Mouse (Mus musculus): ENCODE results near the gene Ces1f. TPM values are rescaled to one million over a fixed set of nuclear protein-coding genes. Genes with fewer than 3 reads are reported as not detected.

Ces1f gene
- polyA plus RNA-seq (2012; fragmentation: generic; extraction: Trizol): not detected

- Histone ChIP-seq H3K36me3 (ENCODE audit: control insufficient read depth, insufficient read depth) (no peaks in the 10 kb centered on the region), H3K79me2 (ENCODE audit: control insufficient read depth, insufficient read depth) (no peaks in the 10 kb centered on the region), H3ac (ENCODE audit: control insufficient read depth, insufficient read length) (no peak within 1 kb of the TSS), H3K4me3 (no peak within 1 kb of the TSS), H3K4me2 (ENCODE audit: low read depth) (no peak within 1 kb of the TSS), H3K27me3 (ENCODE audit: control insufficient read depth, insufficient read depth, insufficient read length) (no peaks in the 10 kb centered on the region)
- no peak for TF ChIP-seq MYOG (IDR thresholded peaks at IDR 0.05; ENCODE audit: control insufficient read depth in 1 of 3, insufficient read depth in 1 of 3, insufficient read length in 2 of 3, low read depth in 2 of 3)
- TF ChIP-seq SRF (IDR thresholded peaks at IDR 0.05; ENCODE audit: control insufficient read depth, insufficient read length, low read depth): no peak
- no peak for TF ChIP-seq POLR2A (IDR thresholded peaks at IDR 0.05; ENCODE audit: insufficient read length, low read depth)
- no peak for TF ChIP-seq MYOD1 (IDR thresholded peaks at IDR 0.05; ENCODE audit: control insufficient read depth in 1 of 3, insufficient read length in 2 of 3, low read depth in 2 of 3)
- no peak for TF ChIP-seq TCF3 (IDR thresholded peaks at IDR 0.05; ENCODE audit: insufficient read length, low read depth)
- no peak for TF ChIP-seq REST (IDR thresholded peaks at IDR 0.05; ENCODE audit: insufficient read depth, insufficient read length)
- no peak for TF ChIP-seq POLR2AphosphoS2 (IDR thresholded peaks at IDR 0.05; ENCODE audit: insufficient read length, low read depth)
- TF ChIP-seq TCF12 (IDR thresholded peaks at IDR 0.05; ENCODE audit: insufficient read depth, poor library complexity, severe bottlenecking): no peak
- TF ChIP-seq MAX (IDR thresholded peaks at IDR 0.05; ENCODE audit: low read depth): no peak
Observed at GRCm38 (mm10) chr8:93279556-93279955, at the start of gene Ces1f. Ces1f (minus strand) TSS chr8:93279747.

- Histone ChIP-seq H3K4me3 (no peak overlapping the region), H3K4me2 (ENCODE audit: low read depth) (no peak overlapping the region), H3K79me2 (ENCODE audit: control insufficient read depth, insufficient read depth) (no peaks in the 10 kb centered on the region), H3K27me3 (ENCODE audit: control insufficient read depth, insufficient read depth, insufficient read length) (no peaks in the 10 kb centered on the region), H3ac (ENCODE audit: control insufficient read depth, insufficient read length) (no peak overlapping the region), H3K36me3 (ENCODE audit: control insufficient read depth, insufficient read depth) (no peaks in the 10 kb centered on the region)
- no peak for TF ChIP-seq MAX (IDR thresholded peaks at IDR 0.05; ENCODE audit: low read depth)
- TF ChIP-seq E2F4 (IDR thresholded peaks at IDR 0.05; ENCODE audit: insufficient read depth): no peak
- TF ChIP-seq POLR2AphosphoS2 (IDR thresholded peaks at IDR 0.05; ENCODE audit: insufficient read length, low read depth): no peak
- TF ChIP-seq MYOG (IDR thresholded peaks at IDR 0.05; ENCODE audit: control insufficient read depth in 1 of 3, insufficient read depth in 1 of 3, insufficient read length in 2 of 3, low read depth in 2 of 3): no peak
- no peak for TF ChIP-seq CEBPB (IDR thresholded peaks at IDR 0.05; ENCODE audit: insufficient read depth, poor library complexity, severe bottlenecking)
- no peak for TF ChIP-seq SRF (IDR thresholded peaks at IDR 0.05; ENCODE audit: control insufficient read depth, insufficient read length, low read depth)
- no peak for TF ChIP-seq MYOD1 (IDR thresholded peaks at IDR 0.05; ENCODE audit: control insufficient read depth in 1 of 3, insufficient read length in 2 of 3, low read depth in 2 of 3)
- no peak for TF ChIP-seq POLR2A (IDR thresholded peaks at IDR 0.05; ENCODE audit: insufficient read length, low read depth)
- no peak for TF ChIP-seq TCF3 (IDR thresholded peaks at IDR 0.05; ENCODE audit: insufficient read length, low read depth)
- TF ChIP-seq TCF12 (IDR thresholded peaks at IDR 0.05; ENCODE audit: insufficient read depth, poor library complexity, severe bottlenecking): no peak
- no peak for TF ChIP-seq USF1 (IDR thresholded peaks at IDR 0.05; ENCODE audit: low read depth)
- no peak for TF ChIP-seq REST (IDR thresholded peaks at IDR 0.05; ENCODE audit: insufficient read depth, insufficient read length)
Observed at GRCm38 (mm10) chr8:93325123-93325522, 45.6 kb upstream of the Ces1f start.

GRCm38 (mm10) chr8:93317031-93317430 lies 37.5 kb upstream of the Ces1f start:
- H3K36me3 ChIP-seq (ENCODE audit: control insufficient read depth, insufficient read depth): no peaks in the 10 kb centered on the region
- no peak overlapping the region for H3K4me3 ChIP-seq
- H3K4me2 ChIP-seq (ENCODE audit: low read depth): no peak overlapping the region
- TF ChIP-seq CEBPB (IDR thresholded peaks at IDR 0.05; ENCODE audit: insufficient read depth, poor library complexity, severe bottlenecking): no peak
- TF ChIP-seq SRF (IDR thresholded peaks at IDR 0.05; ENCODE audit: control insufficient read depth, insufficient read length, low read depth): no peak
- TF ChIP-seq E2F4 (IDR thresholded peaks at IDR 0.05; ENCODE audit: insufficient read depth): no peak
- no peak for TF ChIP-seq USF1 (IDR thresholded peaks at IDR 0.05; ENCODE audit: low read depth)
- no peak for TF ChIP-seq TCF12 (IDR thresholded peaks at IDR 0.05; ENCODE audit: insufficient read depth, poor library complexity, severe bottlenecking)
- TF ChIP-seq MYOG (IDR thresholded peaks at IDR 0.05; ENCODE audit: control insufficient read depth in 1 of 3, insufficient read depth in 1 of 3, insufficient read length in 2 of 3, low read depth in 2 of 3): no peak
- no peak for TF ChIP-seq POLR2AphosphoS2 (IDR thresholded peaks at IDR 0.05; ENCODE audit: insufficient read length, low read depth)
- no peak for TF ChIP-seq REST (IDR thresholded peaks at IDR 0.05; ENCODE audit: insufficient read depth, insufficient read length)
- TF ChIP-seq POLR2A (IDR thresholded peaks at IDR 0.05; ENCODE audit: insufficient read length, low read depth): no peak
- TF ChIP-seq TCF3 (IDR thresholded peaks at IDR 0.05; ENCODE audit: insufficient read length, low read depth): no peak
- TF ChIP-seq MYOD1 (IDR thresholded peaks at IDR 0.05; ENCODE audit: control insufficient read depth in 1 of 3, insufficient read length in 2 of 3, low read depth in 2 of 3): no peak
- TF ChIP-seq MAX (IDR thresholded peaks at IDR 0.05; ENCODE audit: low read depth): no peak
- H3ac ChIP-seq (ENCODE audit: control insufficient read depth, insufficient read length): no peak overlapping the region
- no peaks in the 10 kb centered on the region for H3K27me3 ChIP-seq (ENCODE audit: control insufficient read depth, insufficient read depth, insufficient read length)
- no peaks in the 10 kb centered on the region for H3K79me2 ChIP-seq (ENCODE audit: control insufficient read depth, insufficient read depth)

- TF ChIP-seq POLR2AphosphoS2 (IDR thresholded peaks at IDR 0.05; ENCODE audit: insufficient read length, low read depth) (no peak), E2F4 (IDR thresholded peaks at IDR 0.05; ENCODE audit: insufficient read depth) (no peak), CEBPB (IDR thresholded peaks at IDR 0.05; ENCODE audit: insufficient read depth, poor library complexity, severe bottlenecking) (no peak), MYOG (IDR thresholded peaks at IDR 0.05; ENCODE audit: control insufficient read depth in 1 of 3, insufficient read depth in 1 of 3, insufficient read length in 2 of 3, low read depth in 2 of 3) (no peak), POLR2A (IDR thresholded peaks at IDR 0.05; ENCODE audit: insufficient read length, low read depth) (no peak), USF1 (IDR thresholded peaks at IDR 0.05; ENCODE audit: low read depth) (no peak)
- no peak overlapping the region for H3K4me2 ChIP-seq (ENCODE audit: low read depth)
Observed at GRCm38 (mm10) chr8:93315557-93315956, 36.0 kb upstream of the Ces1f start.

GRCm38 (mm10) chr8:93283896-93284295 lies 4.3 kb upstream of the Ces1f start:
- Histone ChIP-seq H3K4me2 (ENCODE audit: low read depth) (no peak overlapping the region), H3K4me3 (no peak overlapping the region), H3ac (ENCODE audit: control insufficient read depth, insufficient read length) (no peak overlapping the region), H3K27me3 (ENCODE audit: control insufficient read depth, insufficient read depth, insufficient read length) (no peaks in the 10 kb centered on the region), H3K79me2 (ENCODE audit: control insufficient read depth, insufficient read depth) (no peaks in the 10 kb centered on the region), H3K36me3 (ENCODE audit: control insufficient read depth, insufficient read depth) (no peaks in the 10 kb centered on the region)
- no peak for TF ChIP-seq USF1 (IDR thresholded peaks at IDR 0.05; ENCODE audit: low read depth)
- no peak for TF ChIP-seq TCF3 (IDR thresholded peaks at IDR 0.05; ENCODE audit: insufficient read length, low read depth)

More at GRCm38 (mm10) chr8:93315557-93315956, 36.0 kb upstream of the Ces1f start:
- Histone ChIP-seq H3K79me2 (ENCODE audit: control insufficient read depth, insufficient read depth) (no peaks in the 10 kb centered on the region), H3K4me3 (no peak overlapping the region), H3ac (ENCODE audit: control insufficient read depth, insufficient read length) (no peak overlapping the region), H3K36me3 (ENCODE audit: control insufficient read depth, insufficient read depth) (no peaks in the 10 kb centered on the region), H3K27me3 (ENCODE audit: control insufficient read depth, insufficient read depth, insufficient read length) (no peaks in the 10 kb centered on the region)
